Mouse (Mus musculus) gastrocnemius, adult 2 months (tissue): ENCODE measurements at regions not wholly inside any gene's neighbourhood (a gene's known extent, or its start where the extent isn't known, plus 50 kb on each side); places are given as distances from the start of the nearest gene placed in this dataset.

Experiments used
- DNase-seq: peaks from one replicate; pipeline ENCODE4 v3.0.0; 2022
- H3K27ac ChIP-seq: fragments of 200-600 bp; 2 replicates; pipeline ENCODE4 v1.8.1; 2022; ENCODE audit warnings: mild to moderate bottlenecking
- H3K4me3 ChIP-seq: fragments of 200-600 bp; 2 replicates; pipeline ENCODE4 v1.8.1; 2022; ENCODE audit warnings: mild to moderate bottlenecking, moderate library complexity
- CTCF ChIP-seq: fragments of 200-600 bp; IDR thresholded peaks from 2 replicates; pipeline ENCODE4 v1.8.1; 2022; ENCODE audit warnings: antibody characterized with exemption, mild to moderate bottlenecking, moderate library complexity
- intact Hi-C: fragments of 180-260 bp; cut with DNase I; formaldehyde crosslinking; loops from one replicate; pipeline ENCODE4 v1.15.1; 2025

DNA sequence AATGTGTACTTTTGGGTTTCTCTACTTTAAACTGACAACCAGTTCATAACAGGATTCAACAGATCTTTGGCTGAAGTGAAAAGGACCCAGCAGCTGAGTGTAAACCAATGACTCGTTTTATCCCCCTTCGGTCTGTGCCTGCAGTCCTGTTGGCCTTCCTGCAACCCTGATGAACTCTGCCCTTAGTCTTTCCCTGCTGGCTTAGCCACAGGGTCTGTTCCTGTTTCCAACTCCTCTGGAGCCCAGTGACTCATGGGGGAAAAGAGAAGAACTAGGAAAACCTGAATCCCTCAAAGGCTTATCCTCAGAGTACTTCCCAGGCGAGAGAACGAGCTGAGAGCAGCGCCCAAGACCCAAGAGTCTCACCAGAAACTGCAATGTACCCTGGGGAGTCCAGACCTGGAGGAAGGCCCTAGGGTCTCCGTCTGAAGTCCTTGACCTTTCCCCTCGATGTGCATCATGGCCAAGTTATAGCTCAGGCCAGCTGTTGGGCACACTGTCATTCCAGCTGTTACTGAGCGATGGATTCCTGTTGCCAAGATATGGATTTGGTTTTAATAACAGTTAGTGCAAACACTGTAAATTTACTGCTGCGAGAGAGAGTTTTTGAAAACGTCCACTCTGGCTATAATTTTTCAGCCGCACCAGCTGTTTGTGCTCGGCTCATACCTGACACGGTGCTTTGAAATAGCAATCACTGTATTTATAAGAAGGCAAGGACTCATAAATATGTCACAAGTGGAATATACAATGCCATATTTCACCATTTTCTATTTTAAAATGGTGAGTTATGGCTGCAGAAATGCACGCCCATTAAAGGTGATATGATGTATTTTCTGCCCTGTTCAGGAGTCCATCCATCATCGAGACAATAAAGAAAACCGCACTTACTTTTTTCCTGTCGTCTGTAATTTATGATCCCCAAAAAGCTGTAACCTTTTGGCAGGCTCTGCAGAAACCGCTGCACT is 63.3 kb upstream of the Zfp703 start:
- Histone ChIP-seq H3K4me3 (no peak overlapping the region), H3K27ac (no peak overlapping the region)
- no peak for TF ChIP-seq CTCF
- intact Hi-C loops: no loop called here
- DNase-seq: peak; percentile 20

- Histone ChIP-seq H3K27ac (no peak overlapping the region), H3K4me3 (no peak overlapping the region)
- intact Hi-C loops: no loop called here
- TF ChIP-seq CTCF: no peak
- no peak for DNase-seq
Observed at GRCm38 (mm10) chr8:26915731-26916130, 61.4 kb upstream of the Zfp703 start.

DNA sequence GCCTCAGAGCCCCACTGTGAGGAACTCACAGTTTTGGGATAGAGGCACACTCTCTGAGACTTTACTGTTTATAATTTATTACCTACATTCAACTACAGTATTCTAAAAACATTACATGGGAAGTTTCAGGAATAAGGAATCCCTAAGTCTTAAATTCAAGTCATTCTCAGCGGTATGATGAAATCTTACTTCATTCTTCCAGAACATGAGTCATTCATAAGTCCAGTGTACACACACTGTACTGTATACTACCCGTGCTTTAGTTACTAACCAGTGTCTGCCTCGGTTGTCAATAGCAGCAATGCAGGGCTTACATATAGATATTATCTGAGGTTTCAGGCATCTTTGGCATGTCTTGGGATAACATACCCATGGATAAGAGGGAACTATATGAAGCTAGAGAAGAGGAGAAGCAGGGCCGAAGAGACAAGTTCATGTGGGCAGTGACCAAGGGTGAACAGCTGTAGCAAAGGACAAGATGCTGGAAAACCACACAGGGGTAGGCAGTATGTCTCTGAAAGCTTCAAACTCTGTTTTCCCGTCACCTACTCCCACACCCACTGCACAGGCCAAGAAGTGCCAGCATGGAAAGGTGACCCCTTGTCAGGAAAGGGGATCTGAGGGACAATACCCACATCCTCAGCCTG is 55.5 kb upstream of the Zfp703 start:
- intact Hi-C loops: no loop called here
- no peak overlapping the region for H3K27ac ChIP-seq
- TF ChIP-seq CTCF: no peak

DNA sequence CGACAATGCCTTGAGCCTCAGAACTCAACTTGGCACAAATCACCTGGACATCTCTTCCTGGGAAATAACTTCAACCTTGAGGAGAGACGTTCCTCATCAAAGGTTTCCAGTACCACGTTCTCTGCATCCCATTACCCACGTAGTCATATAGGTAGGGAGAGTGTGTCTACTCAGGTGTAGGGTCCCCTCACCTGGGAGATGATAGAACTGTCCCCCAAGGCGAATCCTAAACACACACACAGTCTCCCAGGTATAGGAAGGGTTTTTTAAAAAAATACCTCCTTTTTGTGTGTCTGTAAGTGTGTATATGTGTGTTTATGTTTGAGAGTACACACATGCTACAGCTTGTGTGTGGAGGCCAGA is 55.0 kb upstream of the Zfp703 start:
- H3K4me3 ChIP-seq: no peak overlapping the region
- no peak for TF ChIP-seq CTCF
- intact Hi-C loops: no loop called here
- H3K27ac ChIP-seq: no peak overlapping the region
- DNase-seq: no peak

More for the DNA sequence above, 55.5 kb upstream of the Zfp703 start:
- DNase-seq: no peak
- H3K4me3 ChIP-seq: no peak overlapping the region

- intact Hi-C loops: no loop called here
- Histone ChIP-seq H3K27ac (no peak overlapping the region), H3K4me3 (no peak overlapping the region)
- no peak for DNase-seq
- no peak for TF ChIP-seq CTCF
Observed at GRCm38 (mm10) chr8:26923166-26923565, 54.0 kb upstream of the Zfp703 start.
